Mouse (Mus musculus): ENCODE data around the gene Atp6v1fnb. TPM values are rescaled to one million over a fixed set of nuclear protein-coding genes. Genes with fewer than 3 reads are reported as not detected.

The Atp6v1fnb gene
- not detected for polyA plus RNA-seq (2017; shearing (Covaris generic))

- ATAC-seq: no peak
Measured at GRCm38 (mm10) chr6:29471137-29471536, at the start of gene Atp6v1fnb. Gene Atp6v1fnb, plus strand, starts transcription at chr6:29471437.

GRCm38 (mm10) chr6:29425118-29425517 lies 46.1 kb upstream of the Atp6v1fnb start:
- no peak for ATAC-seq

- ATAC-seq: no peak
Measured at GRCm38 (mm10) chr6:29426331-29426730, 44.9 kb upstream of the Atp6v1fnb start.

- no peak for ATAC-seq
Measured at GRCm38 (mm10) chr6:29428171-29428570, 43.1 kb upstream of the Atp6v1fnb start.

- ATAC-seq: no peak
Measured at GRCm38 (mm10) chr6:29430681-29431420, 40.4 kb upstream of the Atp6v1fnb start.

GRCm38 (mm10) chr6:29431473-29431872 lies 39.8 kb upstream of the Atp6v1fnb start:
- ATAC-seq: no peak

GRCm38 (mm10) chr6:29432156-29432555 lies 39.1 kb upstream of the Atp6v1fnb start:
- no peak for ATAC-seq

- ATAC-seq: no peak
Measured at GRCm38 (mm10) chr6:29432676-29433037, 38.6 kb upstream of the Atp6v1fnb start.

- ATAC-seq: no peak
Measured at GRCm38 (mm10) chr6:29433038-29433803, 38.0 kb upstream of the Atp6v1fnb start, which contains the start of gene Flnc. Gene Flnc, plus strand, starts transcription at chr6:29433256.

- no peak for ATAC-seq
Measured at GRCm38 (mm10) chr6:29433804-29434795, 37.1 kb upstream of the Atp6v1fnb start.

GRCm38 (mm10) chr6:29434911-29435691 lies 36.1 kb upstream of the Atp6v1fnb start:
- ATAC-seq: no peak

GRCm38 (mm10) chr6:29435940-29436451 lies 35.2 kb upstream of the Atp6v1fnb start:
- no peak for ATAC-seq

GRCm38 (mm10) chr6:29436461-29436934 lies 34.7 kb upstream of the Atp6v1fnb start:
- ATAC-seq: no peak

- no peak for ATAC-seq
Measured at GRCm38 (mm10) chr6:29439251-29439650, 32.0 kb upstream of the Atp6v1fnb start.

GRCm38 (mm10) chr6:29439789-29440188 lies 31.4 kb upstream of the Atp6v1fnb start:
- ATAC-seq: no peak

GRCm38 (mm10) chr6:29444773-29445172 lies 26.5 kb upstream of the Atp6v1fnb start:
- ATAC-seq: peak; percentile 34

GRCm38 (mm10) chr6:29445354-29445753 lies 25.9 kb upstream of the Atp6v1fnb start:
- no peak for ATAC-seq

GRCm38 (mm10) chr6:29449858-29450257 lies 21.4 kb upstream of the Atp6v1fnb start:
- no peak for ATAC-seq

GRCm38 (mm10) chr6:29450667-29451066 lies 20.6 kb upstream of the Atp6v1fnb start:
- no peak for ATAC-seq

- no peak for ATAC-seq
Measured at GRCm38 (mm10) chr6:29461502-29461901, 9.7 kb upstream of the Atp6v1fnb start.

- no peak for ATAC-seq
Measured at GRCm38 (mm10) chr6:29463388-29463787, 7.8 kb upstream of the Atp6v1fnb start.

All from CD4-positive, CD25-positive, alpha-beta regulatory T cell, adult 4 months (primary cell).